Mouse (Mus musculus) limb, embryonic 14.5 days (tissue): ENCODE measurements around the gene Ndufa7. TPM values are rescaled to one million over a fixed set of nuclear protein-coding genes. Genes with fewer than 3 reads are reported as not detected.
A peak's percentile ranks its signal among the peaks of the same experiment; 100 is the strongest.

Experiments
- ATAC-seq: fragments of 200-750 bp; cut with Nextera tagmentation; 2 replicates; pipeline ENCODE4 v1.8.0; 2017; ENCODE audit warnings: low read depth, moderate number of reproducible peaks, moderate TSS enrichment; ENCODE audit not compliant: low FRiP score
- DNase-seq: peaks from one replicate; pipeline ENCODE4 v3.0.0-alpha.2; 2015; ENCODE audit warnings: low spot score
- H3K27ac ChIP-seq: fragments of 300-500 bp; sonication (generic); replicated peaks from 2 replicates; pipeline ENCODE4 v1.5.1; 2014; ENCODE audit warnings: low read depth, mild to moderate bottlenecking, low read length, moderate library complexity, mixed read lengths
- H3K27me3 ChIP-seq: fragments of 300-500 bp; sonication (generic); 2 replicates; pipeline ENCODE4 v1.6.1; 2014; ENCODE audit warnings: low read length, mixed read lengths; ENCODE audit not compliant: control insufficient read depth, insufficient read depth
- H3K36me3 ChIP-seq: fragments of 300-500 bp; sonication (generic); 2 replicates; pipeline ENCODE4 v1.6.1; 2014; ENCODE audit warnings: mild to moderate bottlenecking, low read length, moderate library complexity, mixed read lengths; ENCODE audit not compliant: control insufficient read depth, insufficient read depth
- H3K4me1 ChIP-seq: fragments of 300-500 bp; sonication (generic); 2 replicates; pipeline ENCODE4 v1.6.1; 2014; ENCODE audit warnings: antibody characterized with exemption, low read length, mixed read lengths; ENCODE audit not compliant: control insufficient read depth, insufficient read depth
- H3K4me2 ChIP-seq: fragments of 300-500 bp; sonication (generic); replicated peaks from 2 replicates; pipeline ENCODE4 v1.6.1; 2014; ENCODE audit warnings: low read depth, mild to moderate bottlenecking, low read length, moderate library complexity; ENCODE audit not compliant: severe bottlenecking
- H3K4me3 ChIP-seq: fragments of 300-500 bp; sonication (generic); replicated peaks from 2 replicates; pipeline ENCODE4 v1.5.1; 2014; ENCODE audit warnings: low read length
- H3K9ac ChIP-seq: fragments of 300-500 bp; sonication (generic); 2 replicates; pipeline ENCODE4 v1.6.1; 2014; ENCODE audit warnings: mild to moderate bottlenecking, low read depth, low read length, moderate library complexity; ENCODE audit not compliant: severe bottlenecking
- H3K9me3 ChIP-seq: fragments of 300-500 bp; sonication (generic); 2 replicates; pipeline ENCODE4 v1.6.1; 2016; ENCODE audit warnings: low read length; ENCODE audit not compliant: control insufficient read depth
- POLR2A ChIP-seq: fragments of 200-500 bp; IDR thresholded peaks from 2 replicates; pipeline ENCODE4 v1.8.0; 2012; ENCODE audit warnings: inconsistent platforms, mild to moderate bottlenecking, moderate library complexity, borderline replicate concordance; ENCODE audit not compliant: insufficient read depth, insufficient read length; ENCODE audit errors: extremely low read depth
- WGBS: fragments of 180-500 bp; shearing (Covaris S2); extraction: QIAGEN DNeasy Blood & Tissue Kit; methylation state at CpG from one replicate; pipeline ENCODE4 v1.1.7; 2014; 5-methylcytosine and 5-hydroxymethylcytosine counted together
- polyA plus RNA-seq, 2 experiments: library from polyadenylated mRNA; depleted of rRNA in 1 of 2; stranded (reverse) in 1 of 2; unstranded in 1 of 2; fragments of >200 nt; fragmentation: Nextera tagmentation in 1 of 2; extraction: Ambion mirVana in 1 of 2; gene quantifications; 2 replicates each; pipeline versions ENCODE4 v1.2.1 to v1.2.3; 2012 to 2014

Ndufa7 gene
- polyA plus RNA-seq, 2 experiments = 302 to 530 TPM

- Histone ChIP-seq H3K36me3 (peaks cover 59% of the 10 kb centered on the region), H3K9ac (no peak overlapping the region), H3K27me3 (no peaks in the 10 kb centered on the region), H3K27ac (no peak overlapping the region), H3K9me3 (no peaks in the 10 kb centered on the region), H3K4me1 (peaks cover 8% of the 10 kb centered on the region), H3K4me2 (no peak overlapping the region), H3K4me3 (no peak overlapping the region)
- ATAC-seq (no peak), DNase-seq (peak; percentile 36)
- 53% methylated on average over 2 of the region's 2 CpGs for WGBS
- TF ChIP-seq POLR2A = no peak
Observed at GRCm38 (mm10) chr17:33828892-33829291, 4.5 kb downstream of the Ndufa7 start.

GRCm38 (mm10) chr17:33829561-33829960, 5.2 kb downstream of the Ndufa7 start:
- Histone ChIP-seq H3K4me2 (no peak overlapping the region), H3K27ac (no peak overlapping the region), H3K27me3 (no peaks in the 10 kb centered on the region), H3K9ac (no peak overlapping the region), H3K36me3 (peaks cover 66% of the 10 kb centered on the region), H3K4me3 (no peak overlapping the region), H3K9me3 (no peaks in the 10 kb centered on the region), H3K4me1 (peaks cover 8% of the 10 kb centered on the region)
- DNase-seq (no peak), ATAC-seq (no peak)
- WGBS = 93% methylated on average over 10 of the region's 10 CpGs
- no peak for TF ChIP-seq POLR2A

- 0 out of 2 replicates have a peak, but pooled peaks have one; percentile 60 for TF ChIP-seq POLR2A
Observed at GRCm38 (mm10) chr17:33842966-33843795, 18.8 kb downstream of the Ndufa7 start, which contains the start of gene Cd320. Cd320 (plus strand) TSS chr17:33843091.

GRCm38 (mm10) chr17:33844196-33844595, 19.8 kb downstream of the Ndufa7 start:
- WGBS = 55% methylated on average over 1 of the region's 1 CpGs
- ATAC-seq (no peak), DNase-seq (no peak)
- Histone ChIP-seq H3K27ac (no peak overlapping the region), H3K36me3 (peaks cover 21% of the 10 kb centered on the region), H3K9ac (peak overlapping the region; percentile 58; the same call in 1 of the 2 replicates), H3K4me1 (peaks cover 7% of the 10 kb centered on the region), H3K4me3 (no peak overlapping the region), H3K4me2 (peak overlapping the region; percentile 72; the same call in 1 of the 2 replicates), H3K9me3 (no peaks in the 10 kb centered on the region), H3K27me3 (no peaks in the 10 kb centered on the region)
- no peak for TF ChIP-seq POLR2A

More at GRCm38 (mm10) chr17:33842966-33843795, 18.8 kb downstream of the Ndufa7 start, which contains the start of gene Cd320:
- Histone ChIP-seq H3K27ac (no peak within 1 kb of the TSS), H3K27me3 (no peaks in the 10 kb centered on the region), H3K9ac (peak within 1 kb of the TSS; percentile 58), H3K36me3 (peaks cover 18% of the 10 kb centered on the region), H3K4me3 (peak within 1 kb of the TSS; percentile 79), H3K9me3 (no peaks in the 10 kb centered on the region), H3K4me1 (peaks cover 7% of the 10 kb centered on the region), H3K4me2 (peak within 1 kb of the TSS; percentile 72)
- DNase-seq (peak; percentile 90), ATAC-seq (peak; percentile 93)
- WGBS = under 1% methylated on average over 42 of the region's 45 CpGs

GRCm38 (mm10) chr17:33848139-33848538, 23.8 kb downstream of the Ndufa7 start:
- H3K27me3 ChIP-seq = no peaks in the 10 kb centered on the region
- 63% methylated on average over 8 of the region's 8 CpGs for WGBS
- no peak for TF ChIP-seq POLR2A
- no peaks in the 10 kb centered on the region for H3K9me3 ChIP-seq
- H3K9ac ChIP-seq = no peak overlapping the region
- no peak for ATAC-seq
- H3K4me2 ChIP-seq = no peak overlapping the region
- H3K36me3 ChIP-seq = peaks cover 18% of the 10 kb centered on the region
- no peak overlapping the region for H3K4me3 ChIP-seq
- H3K27ac ChIP-seq = no peak overlapping the region
- H3K4me1 ChIP-seq = peaks cover 7% of the 10 kb centered on the region
- DNase-seq = no peak
